Mouse (Mus musculus): Measurements from ENCODE around the gene Gm49333.
"Not testable (repeated sequence)": the region's sequence is repeated elsewhere in the genome, so short reads cannot be mapped to it uniquely, and the experiment has no call there.

The Gm49333 gene

DNA sequence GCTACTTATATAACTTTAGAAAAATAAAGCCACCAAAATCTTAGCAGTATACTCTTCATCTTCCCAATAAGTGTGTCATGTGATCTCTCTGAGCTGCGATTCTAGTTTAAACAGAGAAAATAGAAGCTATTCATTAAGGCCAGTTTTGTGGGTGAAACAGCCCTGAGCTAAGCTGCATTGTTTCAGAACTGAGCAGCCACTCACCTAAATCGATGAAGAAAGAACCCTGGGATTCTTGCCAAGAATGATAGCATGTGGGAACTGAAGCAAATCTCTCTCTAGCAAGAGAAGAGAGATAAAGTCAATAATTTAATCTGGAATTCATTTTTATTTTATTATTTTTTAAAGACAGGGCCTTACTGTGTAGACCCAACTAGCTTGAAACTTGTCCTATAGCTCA is 11.8 kb downstream of the Gm49333 start:
- DNase-seq (ENCODE audit: low spot score in 2 of 2): no peak

DNA sequence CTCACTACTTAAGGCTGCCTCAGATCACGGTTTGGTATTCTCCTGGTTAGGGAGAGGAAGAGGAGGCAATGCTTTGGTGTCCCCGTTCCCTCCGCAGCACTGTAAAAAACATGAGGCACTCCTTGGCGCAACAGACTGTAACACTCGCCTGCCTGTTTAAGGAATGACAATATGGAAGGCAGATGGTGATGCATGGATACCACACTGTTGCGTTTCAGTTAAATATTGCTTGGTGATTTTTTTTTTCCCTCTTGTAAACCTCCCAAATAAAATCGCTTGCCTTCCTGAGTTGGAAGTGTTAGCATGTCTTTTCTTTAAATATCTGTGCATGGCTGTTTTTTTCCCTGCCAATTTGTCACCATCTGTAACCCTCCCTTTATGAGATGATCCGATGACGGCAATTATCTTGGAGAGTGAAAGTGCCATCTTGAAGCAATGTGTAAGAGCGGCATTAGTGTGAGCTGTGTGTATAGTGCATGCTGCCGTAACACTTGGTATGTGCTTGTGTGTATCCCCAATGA is 17.5 kb downstream of the Gm49333 start:
- no peak for DNase-seq (ENCODE audit: low spot score in 2 of 2)

DNA sequence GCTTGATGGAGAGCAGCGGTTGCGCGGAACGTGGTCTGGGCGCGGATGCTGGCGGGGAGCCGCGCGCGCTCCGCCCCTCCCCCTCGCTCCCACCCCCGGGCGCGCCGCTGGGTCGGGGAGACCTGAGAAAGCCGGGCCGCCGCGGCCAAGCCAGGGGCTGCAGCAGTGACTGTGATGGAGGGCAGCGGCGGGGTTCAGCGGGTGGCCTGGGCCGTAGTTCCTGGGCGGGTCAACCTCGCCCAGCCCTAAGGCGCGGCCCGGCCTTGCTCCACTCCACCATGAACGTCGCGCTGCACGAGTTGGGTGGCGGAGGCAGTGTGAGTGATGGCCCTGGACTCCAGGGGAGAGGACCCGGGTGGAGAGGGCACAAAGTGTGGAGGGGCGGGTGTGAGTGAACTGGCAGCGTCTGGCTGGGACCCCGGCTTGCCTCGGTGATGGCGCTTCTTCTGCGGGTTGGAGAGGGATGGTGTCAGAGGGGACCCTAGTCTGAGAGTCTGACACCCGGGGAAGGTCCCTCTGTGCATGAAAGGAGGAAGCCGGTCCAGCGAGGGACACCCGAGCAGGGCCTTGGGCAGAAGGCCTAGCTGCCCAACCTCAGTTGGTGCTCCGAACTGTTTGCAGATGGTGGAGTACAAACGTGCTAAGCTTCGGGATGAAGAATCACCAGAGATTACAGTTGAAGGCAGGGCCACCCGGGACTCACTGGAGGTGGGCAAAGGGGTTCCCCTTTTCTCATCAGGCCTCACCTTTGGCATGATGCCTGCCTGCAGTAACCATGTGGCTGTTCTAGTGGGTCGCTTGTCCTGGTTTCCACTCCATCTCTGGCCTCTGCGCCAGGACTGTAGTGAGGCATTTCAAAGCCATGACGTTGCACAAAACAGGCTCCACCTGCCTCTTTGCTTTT is 18.6 kb downstream of the Gm49333 start, which contains the start of gene Ece2:
Gene Ece2, plus strand, starts transcription at position 98 of the 904 bp plus-strand sequence.
- no peak for DNase-seq (ENCODE audit: low spot score in 2 of 2)

GRCm38 (mm10) chr16:20637410-20637809 is 26.0 kb downstream of the Gm49333 start:
- DNase-seq (ENCODE audit: low spot score in 2 of 2): no peak

- DNase-seq (ENCODE audit: low spot score in 2 of 2): no peak
Measured at GRCm38 (mm10) chr16:20638367-20638766, 27.0 kb downstream of the Gm49333 start.

- DNase-seq (ENCODE audit: low spot score in 2 of 2): peak; percentile 28 to 60
Measured at GRCm38 (mm10) chr16:20642161-20642560, 30.8 kb downstream of the Gm49333 start.

DNA sequence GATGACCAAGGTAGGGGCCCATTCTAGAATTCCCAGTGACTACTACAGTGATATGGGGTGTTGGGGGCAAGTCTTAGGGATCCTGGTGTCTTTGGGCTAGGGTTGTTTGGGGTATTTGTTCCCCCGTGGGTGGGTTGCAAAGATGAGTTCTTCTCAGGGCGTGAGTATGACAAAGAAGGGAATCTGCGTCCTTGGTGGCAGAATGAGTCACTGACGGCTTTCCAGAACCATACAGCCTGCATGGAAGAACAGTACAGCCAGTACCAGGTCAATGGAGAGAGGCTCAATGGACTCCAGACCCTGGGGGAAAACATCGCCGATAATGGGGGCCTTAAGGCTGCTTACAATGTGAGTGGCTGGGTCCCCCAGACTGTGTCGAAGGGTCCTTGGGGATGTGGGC is 32.5 kb downstream of the Gm49333 start:
- no peak for DNase-seq (ENCODE audit: low spot score in 2 of 2)

GRCm38 (mm10) chr16:20651076-20651946 is 39.9 kb downstream of the Gm49333 start, which contains the start of gene Psmd2:
Gene Psmd2 (plus strand): TSS chr16:20651652.
- DNase-seq (ENCODE audit: low spot score in 2 of 2): peak; percentile 99

DNA sequence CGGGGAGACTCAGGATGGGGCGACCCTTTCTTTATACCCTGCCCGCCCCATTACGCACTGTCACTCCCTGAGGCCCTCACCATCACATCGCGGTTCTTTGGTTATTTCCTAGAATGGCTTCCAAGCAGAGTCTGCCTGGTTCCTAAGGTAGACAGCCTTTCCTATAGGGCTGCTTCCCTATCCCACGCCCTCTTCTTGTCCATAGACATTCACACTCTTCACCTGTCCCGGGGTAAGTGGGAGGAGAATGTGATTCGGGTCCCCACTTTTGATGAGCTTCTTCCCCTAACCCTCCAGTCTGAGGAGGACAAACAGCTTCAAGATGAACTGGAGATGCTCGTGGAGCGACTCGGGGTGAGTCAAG is 40.5 kb downstream of the Gm49333 start:
- DNase-seq (ENCODE audit: low spot score in 2 of 2): no peak

DNA sequence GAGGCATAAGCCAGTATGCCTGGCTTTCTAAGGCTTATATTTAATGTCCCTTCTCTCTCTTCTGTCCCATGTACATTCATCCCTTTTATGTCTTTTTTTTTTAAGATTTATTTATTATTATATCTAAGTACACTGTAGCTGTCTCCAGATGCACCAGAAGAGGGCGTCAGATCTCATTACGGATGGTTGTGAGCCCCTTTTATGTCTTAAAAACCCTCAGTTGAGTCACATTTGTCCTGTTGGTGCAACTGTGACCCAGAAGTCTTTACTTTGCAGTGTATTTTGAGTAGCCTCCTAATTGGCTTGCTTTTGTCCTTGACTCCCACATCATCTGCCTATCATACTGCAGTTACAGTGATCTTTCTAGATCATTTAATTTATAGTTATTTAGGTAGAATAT is 41.9 kb downstream of the Gm49333 start:
- DNase-seq (ENCODE audit: low spot score in 2 of 2): no peak

DNA sequence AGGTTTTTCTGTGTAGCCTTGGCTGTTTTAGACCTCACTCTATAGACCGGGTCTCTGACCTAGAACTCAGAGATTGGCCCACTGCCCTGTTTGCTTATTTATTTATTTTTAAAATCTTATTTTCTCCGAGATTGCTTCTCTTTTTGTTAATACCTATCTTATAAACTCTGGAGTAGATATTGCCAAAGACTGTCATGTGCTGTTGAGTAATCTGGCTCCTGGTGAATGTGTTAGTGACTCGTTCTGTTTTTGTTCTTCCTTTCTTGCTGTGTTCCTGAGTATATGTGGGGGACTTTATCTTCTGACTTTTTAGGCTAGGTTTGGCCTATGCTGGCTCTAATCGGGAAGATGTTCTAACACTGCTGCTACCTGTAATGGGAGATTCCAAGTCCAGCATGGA is 46.3 kb downstream of the Gm49333 start:
- DNase-seq (ENCODE audit: low spot score in 2 of 2): no peak

GRCm38 (mm10) chr16:20668013-20668412 is 56.6 kb downstream of the Gm49333 start, which contains the start of gene Eif4g1:
Gene Eif4g1 (plus strand): TSS chr16:20668313.
- not testable (repeated sequence) for DNase-seq (ENCODE audit: low spot score in 2 of 2)

GRCm38 (mm10) chr16:20670291-20670690 is 58.9 kb downstream of the Gm49333 start:
- DNase-seq (ENCODE audit: low spot score in 2 of 2): no peak

DNA sequence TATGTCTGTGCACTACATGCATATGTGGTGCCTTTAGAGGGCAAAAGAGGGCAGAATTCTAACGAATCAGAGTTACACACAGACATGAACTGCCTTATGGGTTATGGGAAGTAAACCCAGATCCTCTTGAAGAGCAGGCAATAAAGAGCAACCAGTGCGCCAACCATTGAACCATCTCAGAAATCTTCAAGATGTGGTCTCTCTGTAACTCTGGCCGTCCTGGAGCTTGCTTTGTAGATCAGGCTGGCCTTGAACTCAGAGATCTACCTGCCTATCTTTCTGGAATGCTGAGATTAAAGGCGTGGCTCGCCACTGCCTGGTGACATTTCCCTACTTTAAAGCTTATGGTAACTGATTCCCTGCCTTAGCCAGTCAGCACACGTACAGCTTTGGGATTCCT is 60.5 kb downstream of the Gm49333 start:
- DNase-seq (ENCODE audit: low spot score in 2 of 2): no peak

DNA sequence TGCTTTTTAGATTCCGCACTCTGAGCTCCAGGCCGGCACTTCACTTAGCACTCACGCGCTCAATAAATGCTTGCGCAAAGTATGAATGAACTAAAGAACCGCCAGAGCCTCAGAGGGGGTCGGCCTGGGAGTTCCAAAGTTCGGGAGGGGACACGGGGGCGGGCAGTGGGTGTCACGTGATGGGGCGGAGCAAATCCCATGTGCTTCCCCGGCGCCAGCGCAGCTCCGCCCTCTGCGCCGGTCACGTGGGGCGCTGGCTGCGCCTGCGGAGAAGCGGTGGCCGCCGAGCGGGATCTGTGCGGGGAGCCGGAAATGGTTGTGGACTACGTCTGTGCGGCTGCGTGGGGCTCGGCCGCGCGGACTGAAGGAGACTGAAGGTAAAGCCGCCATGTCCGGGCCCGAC is 61.1 kb downstream of the Gm49333 start:
- DNase-seq (ENCODE audit: low spot score in 2 of 2): peak; percentile 93 to 96

- DNase-seq (ENCODE audit: low spot score in 2 of 2): peak; percentile 55 to 63
Measured at GRCm38 (mm10) chr16:20672965-20673705, 61.7 kb downstream of the Gm49333 start.

GRCm38 (mm10) chr16:20673706-20674303 is 62.4 kb downstream of the Gm49333 start:
- DNase-seq (ENCODE audit: low spot score in 2 of 2): peak; percentile 61 to 66

DNA sequence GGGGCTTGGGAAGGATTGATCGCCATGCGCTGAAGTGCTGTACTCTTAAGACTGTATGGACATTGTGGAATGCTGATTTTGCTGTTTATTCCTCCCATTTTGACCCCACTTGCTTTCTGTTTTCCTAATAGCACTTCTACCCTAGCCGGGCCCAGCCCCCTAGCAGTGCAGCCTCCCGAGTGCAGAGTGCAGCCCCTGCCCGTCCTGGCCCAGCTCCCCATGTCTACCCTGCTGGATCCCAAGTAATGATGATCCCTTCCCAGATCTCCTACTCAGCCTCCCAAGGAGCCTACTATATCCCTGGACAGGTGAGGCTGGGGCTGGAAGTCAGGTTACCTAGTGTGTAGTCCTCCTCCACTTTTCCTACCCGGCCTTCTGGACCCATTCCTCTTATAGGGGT is 63.8 kb downstream of the Gm49333 start:
- no peak for DNase-seq (ENCODE audit: low spot score in 2 of 2)

- no peak for DNase-seq (ENCODE audit: low spot score in 2 of 2)
Measured at GRCm38 (mm10) chr16:20676702-20677101, 65.3 kb downstream of the Gm49333 start.

DNA sequence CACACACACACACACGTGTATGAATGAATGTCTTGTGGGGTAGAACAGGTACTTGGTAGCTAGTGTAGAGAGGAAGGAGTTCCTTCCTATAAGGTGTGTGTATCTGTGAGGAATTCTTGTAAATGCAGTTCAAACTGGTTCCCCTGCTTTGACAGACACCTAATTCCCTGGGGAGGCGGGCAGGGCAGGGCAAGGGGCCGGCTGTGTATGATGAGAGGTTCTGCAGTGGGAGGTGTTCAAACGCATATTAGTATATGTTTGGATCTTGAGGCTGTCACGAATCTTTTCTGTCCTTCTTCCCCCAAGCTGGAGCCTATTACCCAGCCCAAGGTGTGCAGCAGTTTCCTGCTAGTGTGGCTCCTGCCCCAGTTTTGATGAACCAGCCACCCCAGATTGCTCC is 66.0 kb downstream of the Gm49333 start:
- no peak for DNase-seq (ENCODE audit: low spot score in 2 of 2)

Measured in spleen, postnatal 10 days (tissue).